Mouse (Mus musculus): ENCODE measurements at regions not wholly inside any gene's neighbourhood (a gene's known extent, or its start where the extent isn't known, plus 50 kb on each side); places are given as distances from the start of the nearest gene placed in this dataset.

GRCm38 (mm10) chr13:82187196-82187595 lies 404.3 kb downstream of the Cetn3 start:
- no peak overlapping the region for H3K4me3 ChIP-seq (replicated peaks; ENCODE audit: low read length)
- H3K9me3 ChIP-seq (ENCODE audit: low read length) = peaks cover 51% of the 10 kb centered on the region
- no peak; the same call in 1 of the 2 replicates for TF ChIP-seq NANOG (IDR thresholded peaks at IDR 0.05; ENCODE audit: borderline replicate concordance, low read length)
- no peak for TF ChIP-seq POU5F1 (IDR thresholded peaks at IDR 0.05; ENCODE audit: borderline replicate concordance, low read length)
- TF ChIP-seq CTCF (conservative IDR thresholded peaks at IDR 0.05; ENCODE audit: low read length) = no peak
- peaks cover 13% of the 10 kb centered on the region for H3K4me1 ChIP-seq (replicated peaks; ENCODE audit: low read depth, low read length)
- H3K36me3 ChIP-seq (ENCODE audit: insufficient read depth, low read length) = no peaks in the 10 kb centered on the region
- H3K27me3 ChIP-seq (ENCODE audit: insufficient read depth, low read length) = no peaks in the 10 kb centered on the region

GRCm38 (mm10) chr13:82200739-82201138 lies 417.9 kb downstream of the Cetn3 start:
- Histone ChIP-seq H3K4me1 (replicated peaks; ENCODE audit: low read depth, low read length) (no peaks in the 10 kb centered on the region), H3K4me3 (replicated peaks; ENCODE audit: low read length) (no peak overlapping the region), H3K27me3 (ENCODE audit: insufficient read depth, low read length) (no peaks in the 10 kb centered on the region), H3K36me3 (ENCODE audit: insufficient read depth, low read length) (no peaks in the 10 kb centered on the region), H3K9me3 (ENCODE audit: low read length) (peaks cover 35% of the 10 kb centered on the region)
- TF ChIP-seq CTCF (conservative IDR thresholded peaks at IDR 0.05; ENCODE audit: low read length) (no peak), NANOG (IDR thresholded peaks at IDR 0.05; ENCODE audit: borderline replicate concordance, low read length) (no peak), POU5F1 (IDR thresholded peaks at IDR 0.05; ENCODE audit: borderline replicate concordance, low read length) (no peak)

- Histone ChIP-seq H3K4me3 (replicated peaks; ENCODE audit: low read length) (no peak overlapping the region), H3K27me3 (ENCODE audit: insufficient read depth, low read length) (no peaks in the 10 kb centered on the region), H3K4me1 (replicated peaks; ENCODE audit: low read depth, low read length) (no peaks in the 10 kb centered on the region), H3K9me3 (ENCODE audit: low read length) (no peaks in the 10 kb centered on the region), H3K36me3 (ENCODE audit: insufficient read depth, low read length) (no peaks in the 10 kb centered on the region)
- no peak for TF ChIP-seq CTCF (conservative IDR thresholded peaks at IDR 0.05; ENCODE audit: low read length)
- no peak for TF ChIP-seq NANOG (IDR thresholded peaks at IDR 0.05; ENCODE audit: borderline replicate concordance, low read length)
- no peak for TF ChIP-seq POU5F1 (IDR thresholded peaks at IDR 0.05; ENCODE audit: borderline replicate concordance, low read length)
Observed at GRCm38 (mm10) chr13:82225430-82225829, 442.6 kb downstream of the Cetn3 start.

DNA sequence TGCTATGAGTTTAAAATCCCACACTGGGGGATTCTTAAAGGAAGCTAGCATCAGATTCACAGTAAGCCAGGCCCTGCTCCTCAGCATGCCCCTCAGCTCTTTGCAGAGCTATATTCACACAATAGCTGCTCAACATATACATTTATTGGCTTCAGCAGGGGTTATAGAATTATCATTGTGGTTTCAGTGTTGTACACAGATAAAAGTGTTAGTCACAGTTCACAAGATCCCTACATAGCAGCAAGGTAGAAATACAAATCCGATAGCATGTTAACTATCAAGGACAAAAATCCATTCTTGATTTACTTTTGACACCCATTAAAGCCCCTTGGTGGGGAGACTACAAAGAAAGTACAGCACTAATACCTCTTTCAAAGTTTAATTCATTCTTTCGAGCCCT lies 451.0 kb downstream of the Cetn3 start:
- H3K4me3 ChIP-seq (replicated peaks; ENCODE audit: low read length) = no peak overlapping the region
- H3K4me1 ChIP-seq (replicated peaks; ENCODE audit: low read depth, low read length) = no peaks in the 10 kb centered on the region
- H3K36me3 ChIP-seq (ENCODE audit: insufficient read depth, low read length) = no peaks in the 10 kb centered on the region
- H3K27me3 ChIP-seq (ENCODE audit: insufficient read depth, low read length) = no peaks in the 10 kb centered on the region
- no peak for TF ChIP-seq POU5F1 (IDR thresholded peaks at IDR 0.05; ENCODE audit: borderline replicate concordance, low read length)
- TF ChIP-seq NANOG (IDR thresholded peaks at IDR 0.05; ENCODE audit: borderline replicate concordance, low read length) = no peak
- TF ChIP-seq CTCF (conservative IDR thresholded peaks at IDR 0.05; ENCODE audit: low read length) = no peak
- H3K9me3 ChIP-seq (ENCODE audit: low read length) = no peaks in the 10 kb centered on the region

GRCm38 (mm10) chr13:82246231-82246630 lies 463.4 kb downstream of the Cetn3 start:
- Histone ChIP-seq H3K9me3 (ENCODE audit: low read length) (no peaks in the 10 kb centered on the region), H3K36me3 (ENCODE audit: insufficient read depth, low read length) (no peaks in the 10 kb centered on the region), H3K27me3 (ENCODE audit: insufficient read depth, low read length) (no peaks in the 10 kb centered on the region), H3K4me1 (replicated peaks; ENCODE audit: low read depth, low read length) (no peaks in the 10 kb centered on the region), H3K4me3 (replicated peaks; ENCODE audit: low read length) (no peak overlapping the region)
- TF ChIP-seq POU5F1 (IDR thresholded peaks at IDR 0.05; ENCODE audit: borderline replicate concordance, low read length) (no peak), NANOG (IDR thresholded peaks at IDR 0.05; ENCODE audit: borderline replicate concordance, low read length) (no peak), CTCF (conservative IDR thresholded peaks at IDR 0.05; ENCODE audit: low read length) (no peak)

DNA sequence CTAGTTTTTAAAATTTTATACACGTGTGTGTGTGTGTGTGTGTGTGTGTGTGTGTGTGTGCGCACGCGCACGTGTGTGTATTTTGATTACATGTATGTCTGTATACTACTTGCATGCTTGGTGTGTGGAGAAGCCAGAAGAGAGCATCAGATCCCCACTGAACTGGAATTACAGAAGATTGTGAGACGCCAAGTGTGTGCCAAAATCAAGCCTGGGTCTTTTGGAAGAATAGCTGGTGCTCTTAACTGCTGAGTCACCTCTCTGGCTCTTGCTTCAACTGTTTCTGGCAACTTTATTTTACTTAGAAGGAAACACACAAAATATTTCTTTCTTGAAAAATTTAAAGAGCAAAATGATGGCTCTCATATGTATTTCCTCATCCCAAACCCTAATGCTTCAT lies 467.5 kb downstream of the Cetn3 start:
- H3K36me3 ChIP-seq (ENCODE audit: insufficient read depth, low read length) = no peaks in the 10 kb centered on the region
- no peaks in the 10 kb centered on the region for H3K9me3 ChIP-seq (ENCODE audit: low read length)
- no peaks in the 10 kb centered on the region for H3K4me1 ChIP-seq (replicated peaks; ENCODE audit: low read depth, low read length)
- no peaks in the 10 kb centered on the region for H3K27me3 ChIP-seq (ENCODE audit: insufficient read depth, low read length)
- H3K4me3 ChIP-seq (replicated peaks; ENCODE audit: low read length) = no peak overlapping the region
- TF ChIP-seq POU5F1 (IDR thresholded peaks at IDR 0.05; ENCODE audit: borderline replicate concordance, low read length) (no peak), NANOG (IDR thresholded peaks at IDR 0.05; ENCODE audit: borderline replicate concordance, low read length) (no peak)

DNA sequence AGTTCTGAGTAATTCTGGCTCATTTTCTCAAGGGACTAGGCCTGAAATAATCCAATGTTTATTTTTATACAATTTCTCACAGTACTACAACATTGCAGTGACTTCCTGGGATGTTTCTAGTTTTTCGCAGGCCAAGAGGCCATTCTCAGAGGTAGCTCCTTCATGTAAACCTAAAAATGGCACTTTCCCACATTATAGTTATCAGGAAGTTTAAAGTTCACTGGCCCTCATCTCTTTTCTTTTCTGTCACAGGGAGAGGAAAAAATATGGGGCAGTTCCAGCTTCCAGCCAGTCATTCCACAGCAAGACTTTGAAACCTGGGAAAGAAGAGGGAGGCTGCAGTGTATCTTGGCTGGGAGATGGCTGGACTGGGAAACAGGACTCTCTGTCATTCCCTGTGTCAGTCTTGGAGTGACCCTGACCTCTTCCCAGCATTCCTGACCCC lies 475.6 kb downstream of the Cetn3 start:
- no peak overlapping the region for H3K4me3 ChIP-seq (replicated peaks; ENCODE audit: low read length)
- no peaks in the 10 kb centered on the region for H3K36me3 ChIP-seq (ENCODE audit: insufficient read depth, low read length)
- no peaks in the 10 kb centered on the region for H3K4me1 ChIP-seq (replicated peaks; ENCODE audit: low read depth, low read length)
- no peaks in the 10 kb centered on the region for H3K27me3 ChIP-seq (ENCODE audit: insufficient read depth, low read length)
- no peaks in the 10 kb centered on the region for H3K9me3 ChIP-seq (ENCODE audit: low read length)
- TF ChIP-seq NANOG (IDR thresholded peaks at IDR 0.05; ENCODE audit: borderline replicate concordance, low read length) (no peak), CTCF (conservative IDR thresholded peaks at IDR 0.05; ENCODE audit: low read length) (no peak), POU5F1 (IDR thresholded peaks at IDR 0.05; ENCODE audit: borderline replicate concordance, low read length) (no peak)

DNA sequence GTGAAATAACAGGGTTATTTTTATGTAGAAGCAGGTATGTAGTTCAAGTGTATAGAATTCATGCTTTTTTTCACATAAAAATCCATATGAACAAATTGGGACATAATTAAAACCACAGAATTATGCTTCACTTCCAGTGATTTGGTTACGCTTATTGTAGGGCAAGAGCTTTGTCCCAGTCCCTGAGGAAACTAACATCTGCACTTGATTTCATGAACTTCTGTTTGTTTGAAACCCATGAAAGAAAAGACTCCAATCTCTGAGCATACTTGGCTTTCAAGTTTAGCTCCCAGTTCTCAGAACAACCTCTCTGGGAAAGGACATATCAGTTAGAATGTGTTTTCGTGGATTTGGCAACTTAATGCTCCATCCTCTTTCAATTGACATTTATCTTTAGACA lies 481.4 kb downstream of the Cetn3 start:
- Histone ChIP-seq H3K4me1 (replicated peaks; ENCODE audit: low read depth, low read length) (no peaks in the 10 kb centered on the region), H3K27me3 (ENCODE audit: insufficient read depth, low read length) (no peaks in the 10 kb centered on the region), H3K36me3 (ENCODE audit: insufficient read depth, low read length) (no peaks in the 10 kb centered on the region), H3K4me3 (replicated peaks; ENCODE audit: low read length) (no peak overlapping the region), H3K9me3 (ENCODE audit: low read length) (no peaks in the 10 kb centered on the region)
- TF ChIP-seq POU5F1 (IDR thresholded peaks at IDR 0.05; ENCODE audit: borderline replicate concordance, low read length) = no peak
- no peak for TF ChIP-seq NANOG (IDR thresholded peaks at IDR 0.05; ENCODE audit: borderline replicate concordance, low read length)
- no peak for TF ChIP-seq CTCF (conservative IDR thresholded peaks at IDR 0.05; ENCODE audit: low read length)

- no peak for TF ChIP-seq NANOG (IDR thresholded peaks at IDR 0.05; ENCODE audit: borderline replicate concordance, low read length)
- no peak for TF ChIP-seq POU5F1 (IDR thresholded peaks at IDR 0.05; ENCODE audit: borderline replicate concordance, low read length)
- no peak for TF ChIP-seq CTCF (conservative IDR thresholded peaks at IDR 0.05; ENCODE audit: low read length)
- Histone ChIP-seq H3K4me3 (replicated peaks; ENCODE audit: low read length) (no peak overlapping the region), H3K27me3 (ENCODE audit: insufficient read depth, low read length) (no peaks in the 10 kb centered on the region), H3K36me3 (ENCODE audit: insufficient read depth, low read length) (no peaks in the 10 kb centered on the region), H3K4me1 (replicated peaks; ENCODE audit: low read depth, low read length) (no peaks in the 10 kb centered on the region), H3K9me3 (ENCODE audit: low read length) (no peaks in the 10 kb centered on the region)
Observed at GRCm38 (mm10) chr13:82265170-82265569, 482.3 kb downstream of the Cetn3 start.

All from E14TG2a.4 (cell line).